Mouse (Mus musculus) mesoderm, embryonic 11.5 days (tissue): ENCODE measurements around the gene Magea3.
"Not testable (repeated sequence)": the region's sequence is repeated elsewhere in the genome, so short reads cannot be mapped to it uniquely, and the experiment has no call there.

Experiments
- DNase-seq: peaks from one replicate; pipeline ENCODE4 v3.0.0-alpha.2; 2012; ENCODE audit warnings: low read depth, low spot score

The Magea3 gene

DNA sequence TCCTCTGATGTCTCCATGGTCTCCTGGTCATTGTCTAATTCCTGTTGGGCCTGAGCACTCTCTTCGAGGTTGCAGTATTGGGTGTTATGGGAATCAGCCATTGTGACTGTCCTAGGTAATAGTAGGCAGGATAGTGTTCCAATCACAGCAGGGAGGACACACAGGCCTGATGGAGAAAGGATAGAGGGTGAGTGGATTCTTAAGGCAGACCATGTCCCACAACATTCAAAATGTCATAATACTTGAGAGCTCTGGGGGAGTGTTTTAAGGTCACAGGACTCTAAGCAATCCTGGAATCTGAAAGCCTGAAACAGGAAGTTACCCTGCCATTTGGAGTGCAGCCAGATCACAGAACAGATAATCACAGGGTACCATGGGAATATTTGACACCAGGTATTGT, at the start of gene Magea3:
Magea3 (minus strand) TSS at position 101 of the 400 bp plus-strand sequence.
- DNase-seq = not testable (repeated sequence)

- DNase-seq = not testable (repeated sequence)
Observed at GRCm38 (mm10) chrX:154995750-154996149, 46.4 kb upstream of the Magea3 start, which contains the start of gene Magea8. Magea8 (minus strand) TSS chrX:154995850.

GRCm38 (mm10) chrX:154935887-154936286, 13.4 kb downstream of the Magea3 start, which contains the start of gene Magea6:
Magea6 (minus strand) TSS chrX:154935987.
- not testable (repeated sequence) for DNase-seq
